Mouse (Mus musculus) retina, embryonic 14.5 days (tissue): Measurements from ENCODE around the gene St5.

Experiments
- DNase-seq: peaks from one replicate; pipeline ENCODE4 v3.0.0-alpha.2; 2015; ENCODE audit warnings: low spot score

Gene St5

GRCm38 (mm10) chr7:109700213-109700612, 3.2 kb downstream of the St5 start:
- no peak for DNase-seq

GRCm38 (mm10) chr7:109695339-109695726, 8.1 kb downstream of the St5 start:
- no peak for DNase-seq

DNA sequence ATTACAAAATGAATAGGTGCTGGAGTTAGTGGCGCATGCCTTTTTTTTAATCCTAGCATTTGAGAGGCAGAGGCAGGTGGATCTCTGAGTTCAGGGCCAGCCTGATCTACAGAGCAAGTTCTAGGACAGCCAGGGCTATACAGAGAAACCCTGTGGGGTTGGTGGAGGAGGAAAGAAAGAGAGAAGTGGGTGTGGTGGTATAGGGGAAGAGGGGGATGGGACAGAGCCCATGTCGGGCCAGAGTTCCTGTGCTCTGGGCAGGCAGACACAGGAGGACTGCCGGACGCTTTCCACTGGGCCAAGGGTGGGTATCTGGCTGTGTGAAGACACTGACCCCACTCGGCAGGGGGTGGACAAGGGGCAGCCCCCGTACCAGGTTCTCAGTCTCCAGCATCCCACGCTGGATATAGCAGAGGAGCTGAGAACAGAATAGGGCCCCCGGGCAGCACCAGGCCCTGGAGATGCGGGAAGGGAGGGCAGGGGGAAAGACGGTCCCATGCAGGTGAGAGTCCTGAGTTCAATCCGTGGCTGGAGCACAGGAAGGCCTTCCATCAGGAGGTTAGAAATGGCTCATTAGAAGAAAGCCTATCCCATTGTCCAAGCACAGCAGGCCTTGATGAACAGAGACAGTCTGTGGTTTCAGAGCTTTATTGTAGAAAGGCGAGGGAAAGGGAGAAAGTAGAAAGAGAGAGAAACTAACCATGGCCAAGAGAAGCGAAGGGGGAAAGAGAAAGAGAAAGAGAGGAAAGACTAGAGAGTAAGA, 8.6 kb downstream of the St5 start:
- DNase-seq = no peak

GRCm38 (mm10) chr7:109690961-109691360, 12.4 kb downstream of the St5 start:
- DNase-seq = no peak

DNA sequence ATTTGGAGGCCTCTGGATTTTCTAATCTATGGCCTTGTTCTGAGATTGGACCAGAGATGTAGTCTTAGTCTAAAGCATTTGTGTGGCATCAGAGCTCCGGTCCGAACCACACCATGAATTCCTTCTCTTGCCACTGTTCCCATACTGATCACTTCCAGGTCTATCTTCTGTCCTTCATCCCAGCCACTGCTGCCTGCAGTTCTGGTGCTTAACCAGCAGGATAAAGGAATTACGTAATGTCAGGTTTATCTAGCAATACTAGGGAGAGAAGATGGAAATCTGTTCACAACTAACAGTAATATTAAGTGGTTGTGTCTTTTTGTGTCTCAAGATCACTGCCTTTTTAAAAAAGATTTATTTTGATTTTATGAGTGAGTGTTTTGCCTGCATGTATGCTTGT, 13.3 kb downstream of the St5 start:
- no peak for DNase-seq

DNA sequence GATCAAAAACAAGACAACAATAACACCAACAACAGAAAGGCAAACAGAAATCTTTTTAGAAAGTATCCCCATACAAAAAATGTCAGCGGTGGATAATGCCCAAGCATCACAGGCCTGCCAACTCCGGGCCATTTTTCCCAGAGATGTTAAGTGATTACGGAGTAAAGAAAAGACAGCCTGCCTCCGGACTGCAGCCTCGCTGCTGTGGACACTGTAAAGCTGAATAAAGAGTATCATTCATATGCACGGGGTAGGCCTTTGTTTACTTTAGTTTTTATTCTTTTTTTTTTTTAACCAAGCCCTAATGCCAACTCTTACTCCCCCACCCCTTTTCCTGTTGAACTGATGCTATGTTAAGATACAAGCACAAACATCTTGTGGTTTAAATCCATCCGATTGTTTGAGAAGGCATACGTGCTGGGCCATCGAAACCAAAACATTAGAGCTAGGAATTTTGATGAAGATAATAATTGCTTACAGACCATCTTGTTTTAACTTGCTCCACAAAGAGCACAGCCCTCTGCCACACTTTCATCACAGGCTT, 16.7 kb downstream of the St5 start:
- DNase-seq = no peak

DNA sequence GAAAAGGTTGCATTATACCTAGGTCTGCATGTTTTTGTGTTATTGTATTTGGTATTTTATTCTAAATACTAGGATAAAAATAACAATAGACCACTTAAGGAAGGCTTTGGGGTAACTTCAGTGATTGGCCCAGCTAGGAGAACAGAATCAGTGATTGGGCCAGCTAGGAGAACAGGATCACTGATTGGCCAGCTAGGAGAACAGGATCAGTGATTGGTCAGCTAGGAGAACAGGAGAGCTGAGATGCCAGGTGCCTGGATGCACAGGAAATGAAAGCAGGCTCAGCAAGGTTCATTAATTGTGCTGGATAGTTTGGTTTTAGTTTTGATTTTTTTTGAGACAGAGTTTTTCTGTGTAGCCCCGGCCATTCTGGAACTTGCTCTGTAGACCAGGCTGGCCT, 22.5 kb downstream of the St5 start:
- DNase-seq = no peak

- no peak for DNase-seq
Measured at GRCm38 (mm10) chr7:109680284-109680683, 23.1 kb downstream of the St5 start.

- DNase-seq = no peak
Measured at GRCm38 (mm10) chr7:109674944-109675628, 28.3 kb downstream of the St5 start.

- peak; percentile 70 for DNase-seq
Measured at GRCm38 (mm10) chr7:109671581-109672471, 31.6 kb downstream of the St5 start.

GRCm38 (mm10) chr7:109669426-109670170, 33.8 kb downstream of the St5 start:
- no peak for DNase-seq

DNA sequence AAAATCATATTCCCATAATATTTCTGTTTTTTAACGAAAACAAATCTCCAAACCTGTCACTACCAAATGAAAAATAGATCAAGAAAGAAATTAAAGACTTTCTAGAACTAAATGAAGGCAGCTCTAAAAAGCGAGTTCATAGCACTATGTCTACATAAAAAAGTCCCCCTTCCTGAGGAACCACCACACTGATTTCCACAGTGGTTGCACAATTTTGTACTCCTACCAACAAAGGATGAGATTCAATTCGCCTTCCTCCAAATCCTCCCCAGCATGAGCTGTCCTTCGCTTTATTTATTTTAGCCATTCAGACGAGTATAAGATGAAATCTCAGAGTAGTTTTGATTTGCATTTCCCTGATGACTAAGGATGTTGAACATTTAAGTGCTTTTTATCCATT, 36.7 kb downstream of the St5 start:
- no peak for DNase-seq

- no peak for DNase-seq
Measured at GRCm38 (mm10) chr7:109662626-109663025, 40.8 kb downstream of the St5 start.

- DNase-seq = no peak
Measured at GRCm38 (mm10) chr7:109659278-109659677, 44.1 kb downstream of the St5 start.

DNA sequence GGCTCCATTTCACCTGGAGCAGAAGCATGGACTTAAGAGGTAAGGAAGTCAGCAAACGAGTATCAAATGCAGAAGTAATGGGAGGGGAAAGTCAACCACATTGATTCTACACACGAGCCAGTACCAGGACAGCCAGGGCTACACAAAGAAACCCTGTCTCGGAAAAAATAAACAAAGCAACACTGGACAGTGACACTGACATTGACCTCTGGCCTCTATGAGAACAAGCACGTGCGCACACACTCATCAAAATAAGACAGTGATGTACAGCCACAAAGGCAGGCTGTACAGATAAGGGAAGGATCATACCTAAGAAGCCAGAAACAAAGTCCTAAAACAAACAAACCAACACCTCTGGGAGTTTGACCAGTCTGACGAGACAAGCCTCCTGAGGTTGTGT, 45.5 kb downstream of the St5 start:
- DNase-seq = no peak

GRCm38 (mm10) chr7:109654871-109655270, 48.5 kb downstream of the St5 start:
- no peak for DNase-seq

DNA sequence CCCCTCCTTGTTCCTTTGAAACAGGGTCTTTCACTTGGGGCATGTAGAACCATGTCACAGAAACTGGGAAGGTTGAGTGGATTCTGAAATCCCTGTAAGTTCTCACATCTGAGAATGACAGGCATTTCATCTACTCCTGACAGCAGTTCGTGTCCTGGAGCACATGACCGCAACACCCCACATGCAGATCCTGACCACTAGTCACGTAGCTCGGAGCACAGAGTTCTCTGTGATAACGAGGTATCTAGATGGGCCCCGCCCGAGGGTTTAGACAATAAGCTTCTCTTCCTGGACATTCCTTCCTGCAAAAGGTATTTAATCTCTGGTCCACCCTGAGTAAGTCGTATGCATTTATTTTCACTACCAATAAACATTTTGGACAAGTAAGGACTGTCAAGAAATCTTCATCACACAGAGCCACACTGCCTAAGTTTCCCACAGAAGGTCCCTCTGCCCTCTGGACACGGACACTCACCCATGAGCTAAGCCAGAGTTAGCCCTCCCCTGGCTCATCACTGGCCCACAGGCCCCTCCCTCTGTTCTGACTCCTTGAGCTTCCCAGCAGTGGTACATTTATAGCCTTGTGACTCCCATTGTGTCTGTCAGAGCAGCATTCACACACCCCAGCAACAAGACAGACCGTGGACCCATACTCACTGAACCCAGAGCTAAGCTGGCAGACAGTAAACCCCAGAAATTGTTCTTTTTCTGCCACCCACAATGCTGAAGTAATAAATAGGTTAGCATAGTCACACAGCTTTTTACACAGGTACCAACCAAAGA, 54.4 kb downstream of the St5 start:
- no peak for DNase-seq

DNA sequence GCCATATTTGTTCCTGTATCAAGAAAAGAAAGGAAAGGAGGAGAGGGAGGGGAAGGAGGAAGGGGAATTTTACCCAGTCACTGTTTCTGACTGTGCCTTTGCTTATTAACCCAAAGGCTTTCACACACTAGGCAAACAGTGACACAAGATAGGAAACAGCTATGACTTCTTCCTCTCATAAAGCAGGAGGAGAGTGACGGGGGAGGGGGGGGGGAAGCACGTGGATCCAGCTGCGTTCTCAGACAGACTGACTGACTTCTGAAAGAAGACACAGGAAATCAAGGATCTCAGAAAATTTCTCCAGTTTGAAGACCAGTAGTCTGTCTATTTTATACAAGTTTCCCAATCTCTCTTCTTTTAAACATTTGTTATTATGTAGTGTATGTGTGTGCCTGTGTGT, 56.8 kb downstream of the St5 start:
- DNase-seq = no peak

- DNase-seq = no peak
Measured at GRCm38 (mm10) chr7:109643305-109643994, 60.0 kb downstream of the St5 start.

DNA sequence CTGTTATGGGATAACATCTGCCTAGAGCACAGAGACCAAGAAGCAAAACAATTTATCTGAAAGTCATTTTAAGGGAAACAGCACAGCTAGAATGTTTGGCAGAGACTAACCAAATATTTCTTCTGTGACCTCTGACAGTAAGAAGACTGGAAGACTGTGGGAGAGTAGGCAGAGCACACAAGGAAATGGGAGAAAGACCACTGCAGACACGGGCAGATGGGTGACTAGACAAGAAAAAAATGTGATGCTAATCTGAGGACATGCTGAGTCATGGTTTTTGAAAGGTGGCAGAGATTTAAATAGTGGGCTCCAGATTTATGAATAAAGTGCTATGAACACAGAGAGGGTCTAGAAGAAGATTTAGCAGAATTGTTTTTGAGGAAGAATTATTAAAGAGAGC, 61.4 kb downstream of the St5 start:
- DNase-seq = no peak
